Mouse (Mus musculus) adrenal gland, postnatal 4 days (tissue): Measurements from ENCODE around the gene Plbd1. TPM values are rescaled to one million over a fixed set of nuclear protein-coding genes. Genes with fewer than 3 reads are reported as not detected.
A peak's percentile ranks its signal among the peaks of the same experiment; 100 is the strongest.

Experiments
- DNase-seq, 2 experiments: peaks; one replicate each; pipeline ENCODE4 v3.0.0; 2021 to 2022; ENCODE audit warnings: low spot score in 2 of 2, mixed read lengths in 2 of 2
- long read RNA-seq, 2 experiments: library from polyadenylated mRNA; stranded (forward); transcript quantifications; one replicate each; pipeline ENCODE4 v2.0.0; 2021
- total RNA-seq, 2 experiments: library from RNA; stranded (reverse); gene quantifications; 2 replicates each; pipeline ENCODE4 v1.2.3; 2021

Gene Plbd1
- total RNA-seq: 10 to 100 TPM; 36.6 to 51.5 TPM
- long read RNA-seq, experiment 1, transcript Plbd1-201 (11 exons, 2,010 nt): major isoform, 38 of 45 reads
- long read RNA-seq, experiment 1, partial matches to known transcripts: 4 of 45 reads
- long read RNA-seq, experiment 1, other reads (novel, unspliced or antisense): 3 of 45 reads
- long read RNA-seq, experiment 2, transcript Plbd1-201 (11 exons, 2,010 nt): major isoform, 42 of 60 reads
- long read RNA-seq, experiment 2, partial matches to known transcripts: 10 of 60 reads
- long read RNA-seq, experiment 2, other reads (novel, unspliced or antisense): 8 of 60 reads

- peak; percentile 53 to 60 for DNase-seq
Measured at GRCm38 (mm10) chr6:136661706-136662016, at the start of gene Plbd1. Gene Plbd1 (minus strand): TSS chr6:136661928.

- DNase-seq: no peak
Measured at GRCm38 (mm10) chr6:136710408-136710807, 48.7 kb upstream of the Plbd1 start.

GRCm38 (mm10) chr6:136708597-136708996 is 46.9 kb upstream of the Plbd1 start:
- no peak for DNase-seq

- DNase-seq: no peak
Measured at GRCm38 (mm10) chr6:136701878-136702277, 40.1 kb upstream of the Plbd1 start.

- no peak for DNase-seq
Measured at GRCm38 (mm10) chr6:136701185-136701584, 39.5 kb upstream of the Plbd1 start.

GRCm38 (mm10) chr6:136691314-136691713 is 29.6 kb upstream of the Plbd1 start:
- DNase-seq: no peak

- DNase-seq: no peak
Measured at GRCm38 (mm10) chr6:136690527-136690926, 28.8 kb upstream of the Plbd1 start.

GRCm38 (mm10) chr6:136689790-136690413 is 28.2 kb upstream of the Plbd1 start:
- DNase-seq: no peak

GRCm38 (mm10) chr6:136685433-136685832 is 23.7 kb upstream of the Plbd1 start:
- no peak for DNase-seq

GRCm38 (mm10) chr6:136683410-136684334 is 21.9 kb upstream of the Plbd1 start:
- DNase-seq: no peak

GRCm38 (mm10) chr6:136679381-136679780 is 17.7 kb upstream of the Plbd1 start:
- DNase-seq: no peak

GRCm38 (mm10) chr6:136674935-136675334 is 13.2 kb upstream of the Plbd1 start:
- DNase-seq: no peak

- no peak for DNase-seq
Measured at GRCm38 (mm10) chr6:136672467-136672866, 10.7 kb upstream of the Plbd1 start.

- DNase-seq: no peak
Measured at GRCm38 (mm10) chr6:136669274-136669673, 7.5 kb upstream of the Plbd1 start.

GRCm38 (mm10) chr6:136668266-136668986 is 6.7 kb upstream of the Plbd1 start:
- DNase-seq: no peak

- no peak for DNase-seq
Measured at GRCm38 (mm10) chr6:136662063-136662462, 335 bp upstream of the Plbd1 start.

GRCm38 (mm10) chr6:136660831-136661705 is 660 bp downstream of the Plbd1 start:
- no peak for DNase-seq

GRCm38 (mm10) chr6:136659226-136659625 is 2.5 kb downstream of the Plbd1 start:
- DNase-seq: no peak

GRCm38 (mm10) chr6:136658303-136658702 is 3.4 kb downstream of the Plbd1 start:
- DNase-seq: no peak

GRCm38 (mm10) chr6:136655786-136656185 is 5.9 kb downstream of the Plbd1 start:
- no peak for DNase-seq
